Mouse (Mus musculus): ENCODE results near the gene Ovol2. TPM values are rescaled to one million over a fixed set of nuclear protein-coding genes. Genes with fewer than 3 reads are reported as not detected.

The Ovol2 gene
- polyA plus RNA-seq, 1 experiment, result 14.7 TPM

DNA sequence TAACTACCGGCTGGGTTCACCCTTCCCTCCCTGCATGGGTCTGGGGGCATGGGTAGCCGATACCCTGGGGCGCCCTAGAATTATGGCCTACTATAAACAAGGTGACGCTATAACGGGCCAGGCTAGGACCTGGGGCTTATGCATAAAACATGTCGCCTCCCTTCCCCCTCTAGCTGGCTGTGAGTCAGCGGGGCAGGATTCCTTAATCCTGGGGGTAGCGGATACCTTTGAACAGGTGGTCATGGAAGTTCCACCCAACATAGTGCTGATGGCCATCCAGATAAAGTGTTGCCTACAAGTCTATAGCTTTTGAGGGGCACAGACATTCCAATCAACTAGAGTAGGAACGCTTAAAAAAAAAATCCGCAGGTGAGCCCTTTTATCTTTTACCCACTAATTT lies 2.0 kb downstream of the Ovol2 start:
- WGBS, result 17% methylated on average over 10 of the region's 10 CpGs
- DNase-seq (ENCODE audit: low read depth, low spot score), result no peak

DNA sequence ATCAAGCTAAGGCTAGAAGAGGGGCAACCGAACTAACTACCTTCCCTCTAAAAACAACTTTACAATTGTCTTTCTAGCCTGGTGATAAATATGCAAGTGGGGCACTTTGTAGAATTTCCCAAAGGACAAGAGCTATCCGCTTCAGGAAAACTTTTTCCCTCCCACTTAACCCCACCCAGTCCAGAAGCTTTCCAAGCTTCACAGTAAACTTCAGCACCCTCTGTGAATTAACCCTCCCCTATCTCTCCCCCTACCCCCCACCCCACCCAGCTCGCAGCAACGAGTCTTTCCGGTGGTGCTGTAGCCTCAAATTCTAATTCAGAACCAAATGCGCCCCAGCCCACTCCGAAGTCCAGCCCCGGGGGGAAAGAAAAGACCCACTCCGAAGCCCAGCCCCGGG lies 2.5 kb downstream of the Ovol2 start:
- DNase-seq (ENCODE audit: low read depth, low spot score), result no peak
- WGBS, result 20% methylated on average over 10 of the region's 10 CpGs

DNA sequence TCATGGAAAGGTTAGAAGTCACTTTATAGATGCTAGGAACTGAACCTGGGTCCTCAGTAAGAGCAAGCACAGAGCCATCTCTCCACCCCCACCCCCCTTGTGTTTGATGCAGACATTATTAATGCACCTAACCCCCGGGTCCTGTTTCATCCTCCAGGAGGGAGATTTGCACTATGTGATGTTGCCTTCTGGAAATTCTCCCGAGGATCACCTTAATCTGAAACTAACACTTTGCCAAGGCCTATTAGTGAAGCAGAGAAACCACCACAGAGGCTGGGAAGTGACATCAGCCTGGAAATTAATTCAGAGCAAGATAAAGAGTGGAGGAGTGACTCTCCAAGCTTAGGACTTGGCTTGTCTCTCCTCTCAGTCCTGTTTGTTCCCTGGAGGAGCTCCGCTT lies 7.7 kb downstream of the Ovol2 start:
- 72% methylated on average over 3 of the region's 3 CpGs for WGBS
- DNase-seq (ENCODE audit: low read depth, low spot score), result no peak

DNA sequence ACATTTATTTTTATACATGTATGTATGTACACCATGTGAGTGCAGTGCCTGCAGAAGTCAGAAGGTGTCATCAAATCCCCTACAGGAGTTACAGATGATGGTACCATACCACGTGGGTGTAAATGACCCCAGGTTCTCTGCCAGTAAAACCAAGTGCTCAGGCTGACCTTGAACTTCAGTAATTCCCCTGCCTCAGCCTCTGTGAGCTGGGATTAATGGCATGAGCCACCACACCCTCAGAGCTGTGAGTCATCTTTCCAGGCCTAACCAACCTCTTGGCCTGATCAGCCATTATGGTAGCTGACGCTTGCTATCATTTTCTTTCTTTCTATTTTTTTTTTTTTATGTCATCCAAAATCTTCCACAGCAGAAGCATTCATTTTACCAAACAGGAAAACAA lies 20.6 kb downstream of the Ovol2 start:
- no peak for DNase-seq (ENCODE audit: low read depth, low spot score)
- WGBS, result 65% methylated on average over 2 of the region's 2 CpGs

DNA sequence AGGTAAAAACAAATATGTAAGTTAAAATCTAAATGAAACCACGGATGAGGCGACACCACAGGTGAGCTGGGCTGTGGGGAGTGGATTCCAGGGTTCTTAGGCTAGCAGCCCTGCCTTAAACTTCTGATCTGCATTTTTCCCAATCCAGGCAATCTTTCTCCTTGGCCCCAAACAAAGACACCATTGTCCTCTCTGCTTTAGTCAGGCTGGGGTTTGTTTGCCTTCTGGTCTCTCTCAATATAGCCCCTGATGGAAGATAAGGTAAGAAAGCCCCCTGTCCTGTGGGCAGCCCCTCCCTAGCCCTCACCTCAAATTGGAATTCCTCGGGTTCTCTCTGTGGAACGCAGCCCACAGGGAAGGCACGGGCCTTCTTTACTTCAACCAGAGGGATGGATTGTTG lies 21.7 kb downstream of the Ovol2 start:
- 48% methylated on average over 5 of the region's 5 CpGs for WGBS
- DNase-seq (ENCODE audit: low read depth, low spot score), result no peak

DNA sequence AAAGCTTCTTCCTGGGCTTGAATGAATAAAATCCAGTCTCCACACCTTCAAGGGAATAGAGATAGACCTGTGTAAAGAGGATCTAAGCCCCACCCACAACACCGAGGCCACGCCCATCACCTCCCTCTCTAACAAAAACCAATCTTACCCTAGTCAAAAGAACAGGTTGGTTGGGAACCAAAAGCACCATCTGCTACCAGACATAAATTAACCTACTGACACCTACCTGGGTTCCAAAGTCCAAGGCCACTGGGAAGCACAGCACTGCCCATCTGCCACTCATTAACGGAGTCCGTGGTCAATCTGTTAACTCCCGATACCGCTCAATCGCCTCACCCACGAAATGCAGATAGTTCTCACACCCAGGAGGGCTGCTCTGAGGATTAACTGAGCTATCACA lies 23.4 kb downstream of the Ovol2 start:
- DNase-seq (ENCODE audit: low read depth, low spot score), result no peak
- 30% methylated on average over 8 of the region's 8 CpGs for WGBS

DNA sequence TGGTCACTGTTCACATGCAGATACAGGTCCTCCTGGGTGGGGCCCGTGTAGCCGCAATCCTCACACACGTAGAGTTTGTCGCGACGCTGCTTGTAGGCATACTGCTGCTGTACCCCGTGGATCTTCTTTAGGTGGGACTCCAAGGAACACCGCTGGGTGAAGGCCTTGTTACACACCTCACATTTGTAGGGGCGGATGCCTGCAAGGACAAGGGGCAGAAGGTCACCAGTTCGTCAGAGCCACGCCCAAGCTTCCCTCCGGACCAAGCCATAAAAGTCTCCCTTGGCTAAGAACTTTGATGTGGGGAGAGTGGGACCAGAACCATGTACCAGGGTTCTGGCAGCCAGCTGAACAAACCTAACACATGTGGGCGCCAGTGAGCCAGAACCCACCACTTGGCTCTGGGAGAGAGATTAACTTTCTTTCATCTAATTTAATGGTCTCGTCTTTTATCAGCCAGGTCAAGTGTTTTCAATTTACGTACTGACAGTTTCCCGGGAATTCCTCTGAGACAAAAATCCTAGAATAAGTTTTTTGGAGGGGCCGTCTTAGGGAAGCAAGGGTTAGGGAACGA lies 26.1 kb downstream of the Ovol2 start:
- no peak for DNase-seq (ENCODE audit: low read depth, low spot score)
- whole genome bisulfite sequencing, result 66% methylated on average over 18 of the region's 18 CpGs

DNA sequence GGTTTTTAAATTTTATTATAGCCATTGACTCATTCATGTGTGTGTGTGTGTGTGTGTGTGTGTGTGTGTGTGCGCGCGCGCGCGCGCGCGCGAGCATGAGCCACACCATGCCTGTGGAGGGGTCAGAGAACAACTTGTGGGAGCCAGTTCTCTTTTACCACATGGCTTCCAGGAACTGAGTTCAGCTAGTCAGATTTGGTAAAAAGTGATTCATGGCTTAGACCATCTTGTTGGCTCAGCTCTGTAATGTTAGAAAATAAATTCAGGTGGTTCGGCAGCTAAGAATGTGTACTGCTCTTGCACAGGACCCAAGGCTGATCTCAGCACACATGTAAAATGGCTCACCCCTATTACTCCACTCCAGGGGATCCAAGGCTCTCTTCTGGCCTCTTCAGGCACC lies 30.8 kb downstream of the Ovol2 start:
- DNase-seq (ENCODE audit: low read depth, low spot score), result no peak
- 38% methylated on average over 11 of the region's 11 CpGs for WGBS

DNA sequence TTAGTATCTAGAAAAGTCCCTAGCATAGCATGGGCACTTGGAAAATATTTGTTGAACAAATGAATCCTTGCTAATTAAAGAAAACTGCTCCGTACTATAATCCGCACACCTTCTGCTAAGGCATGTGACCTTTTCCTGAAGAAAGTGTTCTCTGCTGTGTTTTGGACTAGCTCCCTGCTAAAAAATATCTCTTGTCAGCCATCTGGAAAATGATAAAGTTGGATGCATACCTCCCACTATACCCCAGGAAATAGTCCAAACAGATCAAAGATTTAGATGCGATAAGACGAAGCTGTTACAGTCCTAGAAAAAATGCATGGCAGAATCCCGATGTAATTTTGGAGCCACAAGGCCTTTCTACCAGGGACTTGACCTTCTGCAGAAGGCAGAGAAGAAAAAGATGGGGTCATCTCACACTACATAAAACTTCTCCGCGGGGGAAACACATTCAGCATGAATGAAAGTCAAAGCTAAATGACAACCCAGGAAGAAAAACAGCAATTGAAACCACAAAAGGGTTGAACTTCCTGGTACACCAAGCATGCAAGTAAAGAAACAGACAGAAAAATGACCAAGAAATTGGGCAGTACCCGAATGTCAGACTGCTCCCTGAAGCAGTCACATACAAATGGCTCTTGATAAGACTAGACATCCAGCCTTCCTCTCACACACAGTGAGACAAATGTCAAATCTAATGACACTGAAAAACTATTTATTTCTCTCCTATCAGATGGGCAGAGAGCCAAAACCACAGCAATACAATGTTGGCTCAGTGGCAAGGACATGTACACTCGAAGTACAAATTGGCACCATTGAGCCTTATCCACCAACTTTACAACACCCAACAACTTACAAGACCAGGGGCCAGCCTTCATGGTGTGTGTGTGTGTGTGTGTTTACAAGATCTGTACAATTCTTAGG lies 31.9 kb downstream of the Ovol2 start:
- DNase-seq (ENCODE audit: low read depth, low spot score), result peak; percentile 94
- whole genome bisulfite sequencing, result 30% methylated on average over 9 of the region's 9 CpGs

DNA sequence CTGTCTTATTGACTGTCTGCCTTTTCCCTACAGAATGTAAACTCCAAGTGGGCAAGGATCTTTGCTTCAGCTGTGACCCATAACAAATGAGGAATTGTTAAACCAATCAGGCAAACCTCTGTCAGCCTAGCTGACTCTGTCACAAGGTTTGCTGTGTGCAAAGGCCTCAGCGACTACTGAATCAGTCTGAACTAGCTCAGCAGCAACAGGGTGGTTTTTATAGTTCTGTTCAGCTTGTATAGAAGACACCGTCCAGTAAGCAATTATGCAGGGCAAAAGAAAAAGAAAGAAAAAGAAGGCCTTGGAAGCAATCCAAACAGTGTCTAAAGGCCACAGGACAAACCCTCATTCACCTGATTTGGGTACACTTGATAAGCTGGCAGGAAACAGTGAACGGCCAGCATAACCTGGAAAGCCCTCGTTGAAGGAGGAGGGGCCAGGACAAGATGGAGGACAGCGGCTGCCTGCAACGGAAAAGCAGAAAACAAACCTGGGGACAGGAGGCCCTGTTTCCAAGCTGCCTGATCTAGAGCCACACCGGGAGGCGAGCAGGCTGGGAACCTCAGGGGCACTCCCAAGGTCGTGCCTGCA lies 36.7 kb downstream of the Ovol2 start:
- no peak for DNase-seq (ENCODE audit: low read depth, low spot score)
- 23% methylated on average over 9 of the region's 9 CpGs for WGBS

DNA sequence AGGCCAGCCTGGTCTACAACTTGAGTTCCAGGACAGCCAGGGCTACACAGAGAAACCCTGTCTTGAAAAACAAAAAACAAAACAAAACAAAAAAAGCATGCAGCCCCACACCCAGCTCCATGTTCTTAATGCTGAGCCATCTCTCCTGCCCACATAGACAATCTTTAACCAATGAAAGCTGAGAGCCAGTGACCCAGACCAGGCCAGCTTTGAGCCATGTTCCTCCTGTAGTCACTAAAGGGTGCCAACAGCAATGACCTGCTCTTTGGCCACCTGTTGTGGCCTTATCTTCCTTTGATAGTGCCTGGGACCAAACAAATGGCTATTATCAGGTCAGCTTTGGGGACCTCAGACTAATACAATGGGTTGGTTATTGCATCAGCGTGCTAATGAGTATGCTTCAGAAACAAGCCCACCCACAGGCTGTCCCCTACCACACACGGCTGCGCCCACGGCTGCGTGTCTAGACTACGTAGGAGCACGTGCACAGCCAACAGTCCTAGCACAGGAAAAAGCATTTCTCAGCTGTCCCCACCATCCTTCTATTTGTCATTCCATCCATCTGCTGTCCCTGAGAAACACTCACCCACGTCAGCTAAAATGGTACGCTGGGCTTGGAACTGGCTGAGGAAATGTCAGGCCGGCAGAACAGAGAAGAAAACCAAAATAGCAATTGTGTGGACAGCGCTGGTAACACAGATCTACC lies 40.2 kb downstream of the Ovol2 start:
- no peak for DNase-seq (ENCODE audit: low read depth, low spot score)
- 94% methylated on average over 11 of the region's 11 CpGs for WGBS

DNA sequence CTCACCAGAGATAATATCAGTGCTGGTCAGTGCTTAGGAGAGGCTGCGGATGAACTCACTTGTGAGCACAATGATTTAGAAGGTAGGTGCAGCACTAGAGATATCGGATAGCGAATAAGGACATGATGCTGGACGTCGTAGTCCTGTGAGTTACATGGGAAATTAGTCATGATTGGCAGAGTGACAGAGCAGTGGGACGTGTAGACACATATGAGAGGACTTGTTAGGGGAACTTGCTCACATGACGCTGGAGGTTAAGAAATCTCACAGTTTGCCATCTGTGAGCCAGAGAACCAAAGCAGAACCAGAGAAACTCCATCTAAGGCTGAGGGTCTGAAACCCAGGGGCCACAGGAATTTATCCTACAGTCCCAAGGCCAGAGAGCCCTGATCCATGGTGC lies 41.6 kb downstream of the Ovol2 start:
- WGBS, result 92% methylated on average over 7 of the region's 7 CpGs
- DNase-seq (ENCODE audit: low read depth, low spot score), result no peak

DNA sequence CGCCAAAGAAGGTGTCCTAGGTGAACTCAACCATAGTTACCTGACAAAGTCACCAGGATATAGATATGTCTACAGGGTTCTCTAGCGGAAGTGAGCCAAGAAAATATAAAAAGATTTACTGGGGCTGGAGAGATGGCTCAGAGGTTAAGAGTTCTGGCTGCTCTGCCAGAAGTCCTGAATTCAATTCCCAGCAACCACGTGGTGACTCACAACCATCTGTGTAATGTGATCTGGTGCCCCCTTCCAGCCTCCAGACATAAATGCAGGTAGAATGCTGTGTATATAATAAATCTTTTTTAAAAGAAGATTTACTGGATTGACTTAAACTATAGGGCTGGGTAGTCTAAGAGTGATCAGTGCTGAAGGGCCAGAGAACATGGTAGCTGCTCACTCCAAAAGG lies 50.5 kb downstream of the Ovol2 start:
- WGBS, result 33% methylated on average over 3 of the region's 3 CpGs
- no peak for DNase-seq (ENCODE audit: low read depth, low spot score)

DNA sequence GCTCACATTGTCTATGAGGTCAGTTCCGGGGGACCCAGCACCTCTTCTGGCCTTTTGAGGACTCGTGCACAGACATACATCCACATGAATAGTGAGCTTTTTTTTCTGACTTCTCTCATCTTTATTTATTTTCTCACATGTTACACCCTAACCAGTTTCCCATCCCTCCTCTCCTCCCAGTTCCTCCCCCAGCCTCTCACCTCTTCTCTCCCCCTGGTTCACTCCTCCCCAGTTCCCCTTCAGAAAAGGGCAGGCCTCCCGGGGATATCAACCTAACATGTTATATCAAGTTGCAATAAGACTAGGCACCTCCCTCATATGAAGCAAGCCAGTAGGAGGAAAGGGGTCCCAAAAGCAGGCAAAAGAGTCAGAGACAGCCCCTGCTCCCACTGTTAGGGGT lies 51.4 kb downstream of the Ovol2 start:
- no peak for DNase-seq (ENCODE audit: low read depth, low spot score)
- 83% methylated on average over 3 of the region's 3 CpGs for WGBS

DNA sequence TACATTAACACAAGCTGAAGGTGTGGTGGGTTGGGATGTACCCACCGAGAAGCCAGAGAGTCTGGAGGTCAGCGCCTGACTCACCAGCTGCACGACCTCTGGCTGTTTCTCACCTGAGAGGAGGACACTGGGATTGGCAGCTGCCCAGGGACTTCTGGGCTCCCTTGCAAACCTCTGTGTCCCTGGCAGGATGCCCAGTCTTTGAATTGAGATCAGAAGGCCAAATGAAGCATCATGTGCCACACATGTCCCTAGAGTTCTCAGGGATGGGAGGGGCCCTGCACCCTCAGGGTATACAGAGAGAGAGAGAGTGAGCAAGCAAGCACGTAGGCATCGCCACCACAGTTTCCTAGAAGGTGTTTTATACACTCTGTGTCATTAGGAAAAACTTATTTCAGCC lies 52.2 kb downstream of the Ovol2 start:
- DNase-seq (ENCODE audit: low read depth, low spot score), result no peak
- WGBS, result 36% methylated on average over 5 of the region's 5 CpGs

DNA sequence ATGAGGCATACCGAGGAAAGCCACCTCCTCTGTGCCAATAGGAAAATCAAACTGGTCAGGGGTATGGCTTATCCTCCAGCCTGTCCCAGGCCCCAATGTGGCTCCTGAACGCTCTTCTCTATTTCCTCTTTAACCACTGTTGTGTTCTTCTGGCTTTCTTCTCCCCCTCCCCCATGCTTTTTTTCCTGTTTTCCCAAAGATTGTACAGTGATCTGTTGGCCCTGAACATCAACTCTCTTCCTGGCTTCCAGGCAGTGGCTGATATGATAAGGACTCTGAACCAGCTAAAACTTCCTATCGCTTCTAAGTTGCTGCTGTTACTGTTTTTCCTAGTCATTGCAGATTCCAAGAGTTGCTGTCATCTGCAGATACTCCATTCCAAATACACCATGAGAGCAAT lies 55.1 kb downstream of the Ovol2 start:
- WGBS, result 90% methylated on average over 3 of the region's 3 CpGs
- no peak for DNase-seq (ENCODE audit: low read depth, low spot score)

DNA sequence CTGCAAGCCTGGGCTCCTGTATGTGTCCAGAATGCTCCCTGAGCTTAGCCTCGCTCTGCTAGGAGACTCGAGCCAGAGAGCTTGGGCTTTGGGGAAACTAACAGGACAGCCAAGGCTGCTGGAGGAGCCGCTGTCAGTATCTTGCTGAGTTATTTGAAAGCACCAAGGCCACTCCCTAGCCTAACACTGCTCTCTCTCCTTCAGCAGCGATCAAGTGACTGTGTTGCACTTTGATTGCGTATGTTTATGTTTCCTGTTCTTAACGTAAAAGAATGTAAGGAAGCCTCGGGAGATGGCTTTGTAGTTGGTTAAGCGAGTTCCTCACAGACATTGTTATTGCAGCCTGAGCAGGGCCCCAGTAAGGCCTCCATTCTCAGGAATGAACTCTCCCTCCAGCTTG lies 57.2 kb downstream of the Ovol2 start:
- WGBS, result 20% methylated on average over 8 of the region's 8 CpGs
- no peak for DNase-seq (ENCODE audit: low read depth, low spot score)

DNA sequence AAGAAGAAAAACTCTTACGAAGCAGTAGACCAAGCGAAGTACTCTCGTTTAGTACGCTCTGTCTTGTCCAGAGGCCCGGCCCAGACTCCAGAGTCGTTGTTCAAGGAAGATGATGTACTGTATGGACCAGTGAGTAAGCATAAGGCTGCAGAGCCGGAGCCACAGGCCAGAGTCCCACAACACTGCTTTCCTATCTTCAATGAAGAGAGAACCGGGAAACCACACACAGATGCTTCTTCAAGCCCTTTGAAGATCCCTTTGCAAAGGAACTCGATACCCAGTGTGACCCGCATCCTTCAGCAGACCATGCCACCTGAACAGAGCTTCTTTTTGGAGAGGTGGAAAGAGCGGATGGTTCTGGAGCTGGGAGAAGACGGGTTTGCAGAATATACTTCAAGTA lies 59.9 kb downstream of the Ovol2 start:
- no peak for DNase-seq (ENCODE audit: low read depth, low spot score)

DNA sequence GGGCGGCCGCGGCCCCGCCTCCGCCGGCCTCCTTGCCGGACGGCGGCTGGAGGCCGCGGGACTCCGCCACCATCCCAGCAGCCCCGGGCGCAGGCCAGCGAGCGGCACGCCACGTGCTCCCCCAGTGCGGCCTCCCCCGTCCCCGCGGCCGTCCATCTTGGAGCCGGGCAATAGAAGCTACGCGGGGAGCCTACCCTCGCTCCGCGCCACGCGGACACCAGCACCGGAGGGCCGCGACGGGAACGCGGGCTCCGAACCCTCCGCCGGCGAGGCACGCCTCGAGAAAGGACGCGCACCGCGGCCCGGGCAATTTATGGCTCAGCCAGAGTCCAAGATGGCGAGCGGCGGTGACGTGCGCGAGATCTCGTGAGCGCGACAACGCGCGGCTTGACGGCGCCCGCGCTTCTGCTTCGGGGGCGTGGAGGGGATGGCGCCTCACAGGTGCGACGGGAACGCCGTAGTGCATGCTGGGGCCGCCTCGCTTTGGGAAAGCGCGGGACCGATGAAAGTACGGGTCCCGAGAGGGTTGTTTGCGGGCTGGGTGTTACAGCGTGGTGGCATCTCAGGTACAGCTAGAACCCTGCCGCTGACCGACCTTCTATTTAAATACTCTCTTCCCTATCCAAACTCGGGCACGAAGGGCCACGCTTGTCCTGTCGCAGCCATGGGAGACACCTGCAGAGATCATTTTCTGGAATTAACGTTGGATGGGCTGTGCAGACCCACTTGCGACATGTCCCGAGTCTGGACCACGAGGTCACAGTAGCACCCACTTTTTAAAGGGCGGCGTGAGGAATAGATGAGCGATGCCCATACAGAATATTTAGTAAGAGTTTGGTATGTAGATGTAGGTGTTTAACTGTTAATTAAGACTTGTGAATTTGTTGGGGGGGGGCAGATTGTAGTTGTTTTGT lies 61.2 kb downstream of the Ovol2 start, which contains the start of the genes Mgme1 and Snx5:
Gene Mgme1 (plus strand): TSS at position 157 of the 914 bp plus-strand sequence.
Gene Snx5 (minus strand): TSS at position 400 of the 914 bp plus-strand sequence.
- WGBS, result under 1% methylated on average over 93 of the region's 93 CpGs
- no peak for DNase-seq (ENCODE audit: low read depth, low spot score)

More for the DNA sequence above, 59.9 kb downstream of the Ovol2 start:
- 92% methylated on average over 12 of the region's 12 CpGs for WGBS
